15 mouse cellular contexts compared by ENCODE assay signal in genomic region chr5:140680051-140680450, GRCm38 (mm10).
"Had no signal": no experiment of that assay in that cellular context is flagged by ENCODE, and none has a peak within 500 bp of the region (broad histone marks: within the 10 kb centered on the region; RNA-seq: fewer than 3 reads in every experiment).

No protein-coding gene starts in this region.

- H3K9ac ChIP-seq: neural tube, embryonic 15.5 days; stomach, embryonic 15.5 days had no signal

- H3K4me3 ChIP-seq: neural tube, embryonic 15.5 days; stomach, embryonic 15.5 days had no signal

- H3K27ac ChIP-seq: neural tube, embryonic 15.5 days; stomach, embryonic 15.5 days; stomach, postnatal 0 days had no signal

- H3K9me3 ChIP-seq: neural tube, embryonic 15.5 days; stomach, embryonic 15.5 days had no signal

- H3K4me1 ChIP-seq: stomach, embryonic 15.5 days had no signal

- H3K27me3 ChIP-seq: neural tube, embryonic 15.5 days; stomach, embryonic 15.5 days had no signal

- DNase-seq: retina, postnatal 1 day; right cerebral cortex, adult 18-20 months; right cerebral cortex, postnatal 14 days; right cerebral cortex, postnatal 25 days; right cerebral cortex, postnatal 4 days; spleen, adult 18-20 months; thymus, adult 18-20 months; thymus, adult 2 months; thymus, postnatal 14 days; thymus, postnatal 25 days; thymus, postnatal 36 days; thymus, postnatal 4 days had no signal

- H3K4me2 ChIP-seq: neural tube, embryonic 15.5 days; stomach, embryonic 15.5 days had no signal
